Mouse (Mus musculus) cerebellum, adult 11-12 months (tissue): ENCODE data around the gene Unc5b.
"Not testable (repeated sequence)": the region's sequence is repeated elsewhere in the genome, so short reads cannot be mapped to it uniquely, and the experiment has no call there.

Source experiments
- DNase-seq: peaks from one replicate; pipeline ENCODE4 v3.0.0; 2022

Unc5b gene

DNA sequence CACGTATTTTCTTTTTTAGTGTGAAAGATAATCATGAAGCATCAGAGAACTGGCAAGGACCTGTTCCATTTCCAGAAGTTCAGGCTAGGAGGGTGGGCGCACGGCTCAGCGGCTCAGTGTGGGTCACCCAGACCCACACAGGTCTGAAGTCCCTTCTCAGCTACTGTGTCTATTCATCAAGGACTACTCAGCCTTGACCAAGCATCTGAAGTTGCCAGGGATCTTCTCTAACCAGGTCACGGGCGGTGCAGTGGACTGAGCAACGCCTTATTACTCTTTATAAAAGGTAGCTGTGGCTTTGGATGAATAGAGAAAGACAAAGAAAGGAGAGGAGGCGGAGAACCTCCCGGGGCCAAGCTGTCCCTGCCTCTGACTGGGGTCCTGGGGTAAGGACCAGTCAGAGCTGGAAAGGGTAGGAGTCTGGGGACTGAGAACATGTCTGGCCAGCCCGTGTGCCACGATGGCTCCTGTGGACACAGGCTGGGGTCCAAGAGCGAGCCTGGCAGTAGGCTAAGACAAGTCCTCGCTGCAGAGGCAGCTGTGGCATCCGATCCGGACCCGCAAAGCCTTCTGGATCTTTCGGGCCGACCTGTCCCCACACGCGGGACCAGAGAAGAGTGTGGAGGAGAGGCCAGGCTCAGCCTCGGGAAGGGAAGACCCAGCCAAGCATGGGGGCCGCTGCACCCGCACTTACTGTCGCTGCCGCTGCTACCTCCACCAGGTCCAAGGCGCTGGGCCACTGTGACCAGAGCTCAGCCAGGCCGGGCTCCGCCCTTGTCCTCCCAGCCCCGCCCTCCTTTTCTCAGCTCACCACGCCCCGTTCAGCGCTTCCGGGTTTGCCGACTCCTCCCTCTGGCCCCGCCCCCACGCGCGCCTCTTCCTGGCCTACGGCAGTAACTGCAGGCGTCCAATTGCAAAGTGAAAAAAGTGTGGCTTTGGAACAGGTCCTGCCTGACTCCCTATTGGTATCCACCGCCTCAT lies 79.1 kb downstream of the Unc5b start, which contains the start of gene Slc29a3:
Gene Slc29a3, minus strand, starts transcription at position 755 of the 981 bp plus-strand sequence.
- DNase-seq: peak; percentile 89

DNA sequence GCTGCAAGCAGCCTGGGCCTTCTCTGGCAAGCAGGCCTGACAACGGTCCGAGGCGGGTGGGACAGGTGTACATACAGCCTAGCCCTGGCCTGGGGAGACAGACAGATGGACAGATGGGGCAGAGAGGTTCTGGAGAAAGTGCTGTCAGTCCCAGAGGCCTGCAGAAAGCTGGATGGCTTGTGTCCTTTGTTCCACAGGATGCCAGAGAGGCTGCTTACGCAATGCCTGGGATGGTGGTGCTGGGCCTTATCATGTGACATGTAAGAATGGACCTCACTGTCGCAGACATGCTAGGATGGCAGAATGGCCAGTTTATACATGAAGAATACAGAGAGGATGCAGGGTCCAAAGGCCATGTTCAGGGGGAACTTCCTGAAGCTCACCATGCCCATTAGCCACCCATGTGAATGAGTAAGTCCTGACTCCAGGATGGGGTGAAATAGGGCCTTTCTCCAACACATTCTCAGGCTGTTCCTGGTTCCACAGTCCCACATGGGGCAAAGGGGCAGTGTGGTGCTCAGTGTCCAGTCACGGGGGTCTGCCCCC lies 83.6 kb downstream of the Unc5b start:
- DNase-seq: no peak

GRCm38 (mm10) chr10:60746512-60746911 lies 84.9 kb downstream of the Unc5b start:
- no peak for DNase-seq

DNA sequence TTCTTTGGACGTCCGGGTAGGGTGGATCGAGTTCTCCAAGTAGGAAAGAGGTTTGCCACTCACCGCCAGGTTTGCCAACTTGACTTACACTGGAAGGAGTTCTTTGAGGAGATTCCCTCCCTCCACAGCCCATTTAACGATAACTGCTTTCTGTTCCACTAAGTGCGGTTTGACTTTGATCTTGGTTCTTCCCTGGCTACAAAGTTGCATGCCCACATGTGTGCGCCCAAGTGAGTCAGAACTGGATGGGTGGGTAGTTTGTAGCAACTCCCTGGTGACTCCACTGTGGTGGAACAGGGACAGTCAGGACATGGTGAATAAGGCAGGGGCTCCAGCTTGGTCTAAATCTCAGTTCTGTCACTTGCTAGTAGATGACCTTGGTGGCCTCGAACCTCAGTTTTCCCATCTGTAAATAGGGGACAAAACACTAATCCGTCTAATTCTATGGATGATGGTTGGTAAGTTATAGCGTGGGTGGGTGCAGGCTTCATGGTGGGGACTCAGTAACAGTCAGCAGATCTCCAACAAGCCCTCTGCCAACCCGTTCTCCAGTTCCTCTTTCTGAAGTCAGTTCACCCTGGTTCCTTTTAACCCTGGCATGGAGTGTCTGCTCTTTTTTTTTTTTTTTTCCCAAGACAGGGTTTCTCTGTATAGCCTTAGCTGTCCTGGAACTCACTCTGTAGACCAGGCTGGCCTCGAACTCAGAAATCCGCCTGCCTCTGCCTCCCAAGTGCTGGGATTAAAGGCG lies 86.7 kb downstream of the Unc5b start:
- DNase-seq: no peak

DNA sequence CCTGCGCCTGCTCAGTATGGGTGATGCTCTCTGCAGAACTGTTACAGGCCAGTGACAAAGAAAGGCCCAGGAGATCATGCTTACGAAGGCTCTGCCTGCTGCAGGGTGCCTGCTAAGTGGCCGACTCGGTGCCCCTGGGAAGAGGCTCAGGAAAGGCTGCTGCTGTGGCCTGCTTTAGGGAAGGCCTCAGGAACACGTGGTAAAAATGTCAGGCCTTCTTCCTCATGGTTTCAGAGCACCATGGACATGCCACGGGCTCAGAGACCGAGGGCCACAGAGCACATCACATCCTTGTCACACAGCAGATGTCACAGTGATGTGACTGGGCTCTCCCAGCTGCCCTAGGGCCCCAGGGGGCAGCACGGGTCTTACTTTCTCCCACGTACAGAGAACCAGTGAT lies 87.7 kb downstream of the Unc5b start:
- no peak for DNase-seq

GRCm38 (mm10) chr10:60742942-60743341 lies 88.4 kb downstream of the Unc5b start:
- no peak for DNase-seq

- DNase-seq: not testable (repeated sequence)
These were observed 89.1 kb downstream of the Unc5b start for GRCm38 (mm10) chr10:60742296-60742695.

- DNase-seq: no peak
These were observed 89.9 kb downstream of the Unc5b start for GRCm38 (mm10) chr10:60741435-60741834.

- no peak for DNase-seq
These were observed 91.6 kb downstream of the Unc5b start for GRCm38 (mm10) chr10:60739619-60740363.

DNA sequence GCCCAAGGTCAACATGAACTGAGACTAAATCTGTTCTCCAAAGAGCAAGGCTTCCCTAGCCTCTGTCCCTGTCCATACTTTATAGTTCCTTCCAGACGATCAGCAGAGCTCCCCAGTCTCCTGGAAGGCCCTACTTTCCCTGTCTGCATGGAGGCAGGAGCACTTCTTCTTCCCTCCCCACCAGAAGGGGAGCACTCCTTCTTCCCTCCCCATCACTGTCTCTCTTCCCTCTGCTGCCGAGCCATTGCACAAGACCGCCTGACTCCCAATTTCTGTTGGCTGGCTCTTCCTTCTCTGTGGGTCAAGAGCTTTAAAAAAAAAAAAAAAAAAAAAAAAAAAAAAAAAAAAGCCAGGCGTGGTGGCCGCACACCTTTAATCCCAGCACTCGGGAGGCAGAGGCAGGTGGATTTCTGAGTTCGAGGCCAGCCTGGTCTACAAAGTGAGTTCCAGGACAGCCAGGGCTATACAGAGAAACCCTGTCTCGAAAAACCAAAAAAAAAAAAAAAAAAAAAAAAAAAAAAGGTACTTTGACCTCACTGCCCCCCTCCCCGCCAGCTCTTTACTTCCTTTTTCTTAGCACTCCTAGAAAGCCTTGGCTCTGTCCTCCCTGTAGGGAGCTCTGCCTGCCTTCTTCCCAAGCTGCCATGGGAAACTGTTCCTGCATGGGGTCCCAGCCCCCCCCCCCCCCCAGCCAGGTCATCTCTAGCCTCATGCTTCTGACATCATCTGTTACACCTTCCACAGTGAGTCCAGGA lies 93.3 kb downstream of the Unc5b start:
- DNase-seq: no peak

GRCm38 (mm10) chr10:60737169-60737728 lies 94.1 kb downstream of the Unc5b start:
- DNase-seq: no peak

- DNase-seq: no peak
These were observed 95.6 kb downstream of the Unc5b start for GRCm38 (mm10) chr10:60735737-60736136.

DNA sequence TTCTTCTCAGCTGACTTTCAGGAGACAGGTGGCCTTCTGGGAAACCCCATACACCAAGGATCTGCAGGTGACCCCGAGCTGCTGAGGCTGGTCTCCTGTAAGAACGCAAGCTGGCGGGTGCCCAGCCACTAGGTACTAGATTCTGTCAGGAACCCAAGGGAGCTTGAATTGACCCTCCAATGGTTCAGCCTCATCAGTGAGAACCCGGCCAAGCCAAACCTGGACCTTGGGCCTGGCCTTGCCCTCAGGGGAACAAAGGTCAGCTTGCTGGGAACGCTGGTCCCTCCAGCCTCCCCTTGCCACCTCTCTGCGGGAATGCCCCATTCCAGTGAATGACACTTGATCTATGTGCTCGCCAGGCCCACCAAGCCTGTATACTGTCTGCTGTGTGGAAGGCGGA lies 97.9 kb downstream of the Unc5b start:
- DNase-seq: no peak

DNA sequence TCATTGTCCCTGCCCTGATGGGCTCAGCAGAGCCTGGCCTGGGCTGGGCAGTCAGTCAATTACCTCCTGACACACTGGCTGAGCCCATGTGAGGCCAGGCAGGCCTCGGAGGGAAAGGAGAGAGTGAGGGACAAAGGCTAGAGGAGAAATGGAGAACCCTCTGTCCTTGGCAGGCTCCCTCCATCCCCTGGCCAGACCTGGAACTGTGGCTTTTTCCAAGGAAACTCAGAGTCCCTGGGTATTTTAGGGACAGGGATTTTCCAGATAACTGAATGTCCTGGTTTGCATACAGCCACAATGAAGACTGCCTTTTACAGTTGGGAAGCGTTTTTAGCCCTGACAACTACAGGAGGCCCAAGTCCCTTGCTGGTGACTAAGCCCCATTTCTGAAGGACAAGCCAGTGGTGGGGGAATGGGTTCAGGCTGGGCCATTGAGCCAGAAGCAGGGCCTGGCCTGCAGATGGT lies 99.0 kb downstream of the Unc5b start:
- peak; percentile 14 for DNase-seq

- no peak for DNase-seq
These were observed 99.6 kb downstream of the Unc5b start for GRCm38 (mm10) chr10:60731742-60732141.

GRCm38 (mm10) chr10:60727301-60727700 lies 104.1 kb downstream of the Unc5b start:
- no peak for DNase-seq

- DNase-seq: no peak
These were observed 104.5 kb downstream of the Unc5b start for GRCm38 (mm10) chr10:60726896-60727295.

GRCm38 (mm10) chr10:60724496-60724895 lies 106.9 kb downstream of the Unc5b start:
- no peak for DNase-seq

GRCm38 (mm10) chr10:60723345-60723744 lies 108.0 kb downstream of the Unc5b start:
- no peak for DNase-seq

DNA sequence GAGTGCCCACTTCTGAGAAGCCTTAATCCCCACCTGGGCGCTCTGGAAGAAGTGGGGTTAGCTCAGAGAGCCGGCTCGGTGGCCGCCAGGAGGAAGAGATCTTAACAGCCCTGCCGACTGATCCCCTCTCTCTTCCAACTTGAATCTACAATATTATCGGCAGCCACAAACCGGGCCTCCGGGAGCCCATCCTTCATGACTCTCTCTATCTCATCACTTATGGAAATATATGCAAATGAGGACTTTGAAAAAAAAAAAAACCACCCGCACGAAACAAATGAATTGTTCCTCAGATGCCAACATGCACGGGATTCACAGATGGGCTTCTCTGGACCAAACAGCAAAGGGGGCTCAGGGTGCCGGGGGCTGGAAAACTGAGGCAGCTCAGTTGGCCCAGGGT lies 109.7 kb downstream of the Unc5b start:
- DNase-seq: no peak

GRCm38 (mm10) chr10:60720461-60720860 lies 110.9 kb downstream of the Unc5b start:
- DNase-seq: no peak
